Mouse (Mus musculus): ENCODE results near the gene Psrc1. TPM values are rescaled to one million over a fixed set of nuclear protein-coding genes. Genes with fewer than 3 reads are reported as not detected.
A peak's percentile ranks its signal among the peaks of the same experiment; 100 is the strongest.

Psrc1 gene
- polyA plus RNA-seq (2015; fragmentation: Nextera tagmentation; extraction: Ambion mirVana): 7.7 and 8.3 TPM in 2 replicates

- TF ChIP-seq CTCF (IDR thresholded peaks at IDR 0.05; ENCODE audit: low read depth) (peak; percentile 11; the same call in 1 of the 2 replicates), EP300 (optimal IDR thresholded peaks at IDR 0.05) (no peak)
- Histone ChIP-seq H3K9ac (ENCODE audit: low read length) (peak within 1 kb of the TSS; percentile 53), H3K27ac (replicated peaks) (0 out of 2 replicates have a peak within 1 kb of the TSS, but pooled peaks have one; percentile 40), H3K4me3 (ENCODE audit: low read depth, low read length) (peak within 1 kb of the TSS; percentile 70), H3K27me3 (ENCODE audit: control insufficient read depth, insufficient read depth, low read length) (no peaks in the 10 kb centered on the region), H3K4me1 (replicated peaks; ENCODE audit: control insufficient read depth, insufficient read depth) (peaks cover 6% of the 10 kb centered on the region; the same call in 1 of the 2 replicates), H3K4me2 (replicated peaks; ENCODE audit: low read depth) (peak within 1 kb of the TSS; percentile 61), H3K9me3 (ENCODE audit: control insufficient read depth, low read length) (no peaks in the 10 kb centered on the region), H3K36me3 (ENCODE audit: control insufficient read depth, insufficient read depth, low read length) (0 out of 2 replicates have a peak, but pooled peaks cover 2% of the 10 kb centered on the region)
- DNase-seq (ENCODE audit: low spot score) (peak; percentile 92), ATAC-seq (ENCODE audit: low FRiP score, low TSS enrichment) (peak; percentile 90)
- 2% methylated on average over 44 of the region's 44 CpGs for WGBS
Measured at GRCm38 (mm10) chr3:108383485-108384354, at the start of gene Psrc1. Psrc1 (plus strand) TSS chr3:108383839.

GRCm38 (mm10) chr3:108336878-108337277, 46.8 kb upstream of the Psrc1 start:
- H3K27ac ChIP-seq (replicated peaks): no peak overlapping the region
- WGBS: 95% methylated on average over 5 of the region's 5 CpGs
- DNase-seq (ENCODE audit: low spot score) (no peak), ATAC-seq (ENCODE audit: low FRiP score, low TSS enrichment) (no peak)
- no peak overlapping the region for H3K9ac ChIP-seq (ENCODE audit: low read length)
- H3K4me1 ChIP-seq (replicated peaks; ENCODE audit: control insufficient read depth, insufficient read depth): no peaks in the 10 kb centered on the region
- H3K27me3 ChIP-seq (ENCODE audit: control insufficient read depth, insufficient read depth, low read length): no peaks in the 10 kb centered on the region
- no peaks in the 10 kb centered on the region for H3K9me3 ChIP-seq (ENCODE audit: control insufficient read depth, low read length)
- TF ChIP-seq CTCF (IDR thresholded peaks at IDR 0.05; ENCODE audit: low read depth) (no peak), EP300 (optimal IDR thresholded peaks at IDR 0.05) (no peak)
- no peak overlapping the region for H3K4me2 ChIP-seq (replicated peaks; ENCODE audit: low read depth)
- H3K36me3 ChIP-seq (ENCODE audit: control insufficient read depth, insufficient read depth, low read length): peaks cover 24% of the 10 kb centered on the region
- H3K4me3 ChIP-seq (ENCODE audit: low read depth, low read length): no peak overlapping the region

DNA sequence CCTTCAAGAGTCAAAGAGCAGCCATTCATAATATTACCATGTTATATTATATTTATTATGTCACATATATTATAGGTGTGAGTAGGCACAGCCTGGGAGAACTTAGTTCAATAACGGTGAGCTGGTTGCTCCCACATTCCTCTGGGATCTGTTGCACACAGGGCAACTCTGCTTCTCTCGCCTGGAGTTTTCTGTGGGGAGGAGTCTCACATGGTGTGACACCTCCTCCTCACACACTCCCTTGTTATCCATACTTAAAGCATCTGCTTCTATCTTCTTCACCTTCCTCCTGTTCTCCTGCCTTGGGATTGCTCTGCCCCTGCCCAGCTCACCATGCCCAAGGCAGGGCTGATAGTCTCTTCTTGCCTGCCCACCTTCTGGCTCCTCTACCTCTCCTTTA, 42.6 kb upstream of the Psrc1 start:
- H3K4me2 ChIP-seq (replicated peaks; ENCODE audit: low read depth): no peak overlapping the region
- 78% methylated on average over 2 of the region's 2 CpGs for WGBS
- H3K36me3 ChIP-seq (ENCODE audit: control insufficient read depth, insufficient read depth, low read length): peaks cover 27% of the 10 kb centered on the region
- H3K4me1 ChIP-seq (replicated peaks; ENCODE audit: control insufficient read depth, insufficient read depth): no peaks in the 10 kb centered on the region
- H3K27me3 ChIP-seq (ENCODE audit: control insufficient read depth, insufficient read depth, low read length): no peaks in the 10 kb centered on the region
- DNase-seq (ENCODE audit: low spot score) (no peak), ATAC-seq (ENCODE audit: low FRiP score, low TSS enrichment) (no peak)
- H3K9me3 ChIP-seq (ENCODE audit: control insufficient read depth, low read length): no peaks in the 10 kb centered on the region
- H3K9ac ChIP-seq (ENCODE audit: low read length): no peak overlapping the region
- no peak for TF ChIP-seq CTCF (IDR thresholded peaks at IDR 0.05; ENCODE audit: low read depth)
- TF ChIP-seq EP300 (optimal IDR thresholded peaks at IDR 0.05): no peak
- no peak overlapping the region for H3K4me3 ChIP-seq (ENCODE audit: low read depth, low read length)
- no peak overlapping the region for H3K27ac ChIP-seq (replicated peaks)

DNA sequence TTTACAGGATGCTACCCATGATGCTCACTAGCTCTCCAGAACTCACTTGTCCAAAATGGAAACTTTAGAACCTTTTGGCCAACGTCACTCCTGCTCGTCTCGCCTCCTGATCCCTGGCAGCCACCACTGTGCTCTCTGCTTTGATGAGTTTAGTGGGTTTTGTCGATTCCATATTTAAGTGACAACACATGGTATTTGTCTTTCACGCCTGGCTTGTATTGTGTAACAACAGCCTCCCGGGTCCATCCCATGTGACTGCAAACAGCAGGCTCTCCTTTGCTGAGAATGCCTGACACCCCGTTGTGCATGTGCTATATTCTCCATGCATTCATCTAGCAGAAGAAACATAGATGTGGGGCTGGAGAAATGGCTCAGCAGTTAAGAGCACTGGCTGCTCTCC, 41.5 kb upstream of the Psrc1 start:
- H3K27ac ChIP-seq (replicated peaks): no peak overlapping the region
- no peak overlapping the region for H3K4me2 ChIP-seq (replicated peaks; ENCODE audit: low read depth)
- TF ChIP-seq EP300 (optimal IDR thresholded peaks at IDR 0.05) (no peak), CTCF (IDR thresholded peaks at IDR 0.05; ENCODE audit: low read depth) (no peak)
- no peaks in the 10 kb centered on the region for H3K9me3 ChIP-seq (ENCODE audit: control insufficient read depth, low read length)
- peaks cover 28% of the 10 kb centered on the region for H3K36me3 ChIP-seq (ENCODE audit: control insufficient read depth, insufficient read depth, low read length)
- 72% methylated on average over 7 of the region's 7 CpGs for WGBS
- DNase-seq (ENCODE audit: low spot score) (no peak), ATAC-seq (ENCODE audit: low FRiP score, low TSS enrichment) (no peak)
- H3K4me3 ChIP-seq (ENCODE audit: low read depth, low read length): no peak overlapping the region
- no peaks in the 10 kb centered on the region for H3K27me3 ChIP-seq (ENCODE audit: control insufficient read depth, insufficient read depth, low read length)
- no peak overlapping the region for H3K9ac ChIP-seq (ENCODE audit: low read length)
- no peaks in the 10 kb centered on the region for H3K4me1 ChIP-seq (replicated peaks; ENCODE audit: control insufficient read depth, insufficient read depth)

DNA sequence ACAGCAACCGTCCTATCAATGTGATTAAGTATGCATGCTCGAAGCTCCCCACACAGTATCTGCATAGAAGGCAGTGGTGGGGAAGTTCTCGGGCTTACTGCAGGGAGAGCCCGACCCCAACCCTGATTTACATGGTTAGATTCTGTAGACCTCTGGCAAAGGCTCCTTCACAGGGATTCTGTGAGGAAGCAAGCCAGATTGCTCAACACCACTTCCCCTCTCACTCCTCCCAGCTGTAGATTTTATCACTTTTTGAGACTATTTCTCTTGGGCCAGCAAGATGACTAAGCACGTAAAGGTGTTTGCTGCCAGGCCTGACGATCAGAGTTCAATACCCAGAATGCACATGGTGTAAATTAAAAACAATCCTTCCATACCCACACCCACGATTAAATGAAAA, 37.8 kb upstream of the Psrc1 start:
- H3K27ac ChIP-seq (replicated peaks): no peak overlapping the region
- ATAC-seq (ENCODE audit: low FRiP score, low TSS enrichment) (no peak), DNase-seq (ENCODE audit: low spot score) (no peak)
- H3K4me2 ChIP-seq (replicated peaks; ENCODE audit: low read depth): no peak overlapping the region
- WGBS: 78% methylated on average over 7 of the region's 7 CpGs
- H3K4me3 ChIP-seq (ENCODE audit: low read depth, low read length): no peak overlapping the region
- no peaks in the 10 kb centered on the region for H3K27me3 ChIP-seq (ENCODE audit: control insufficient read depth, insufficient read depth, low read length)
- H3K9ac ChIP-seq (ENCODE audit: low read length): no peak overlapping the region
- no peaks in the 10 kb centered on the region for H3K4me1 ChIP-seq (replicated peaks; ENCODE audit: control insufficient read depth, insufficient read depth)
- no peaks in the 10 kb centered on the region for H3K9me3 ChIP-seq (ENCODE audit: control insufficient read depth, low read length)
- H3K36me3 ChIP-seq (ENCODE audit: control insufficient read depth, insufficient read depth, low read length): peaks cover 18% of the 10 kb centered on the region
- no peak for TF ChIP-seq EP300 (optimal IDR thresholded peaks at IDR 0.05)
- no peak for TF ChIP-seq CTCF (IDR thresholded peaks at IDR 0.05; ENCODE audit: low read depth)

DNA sequence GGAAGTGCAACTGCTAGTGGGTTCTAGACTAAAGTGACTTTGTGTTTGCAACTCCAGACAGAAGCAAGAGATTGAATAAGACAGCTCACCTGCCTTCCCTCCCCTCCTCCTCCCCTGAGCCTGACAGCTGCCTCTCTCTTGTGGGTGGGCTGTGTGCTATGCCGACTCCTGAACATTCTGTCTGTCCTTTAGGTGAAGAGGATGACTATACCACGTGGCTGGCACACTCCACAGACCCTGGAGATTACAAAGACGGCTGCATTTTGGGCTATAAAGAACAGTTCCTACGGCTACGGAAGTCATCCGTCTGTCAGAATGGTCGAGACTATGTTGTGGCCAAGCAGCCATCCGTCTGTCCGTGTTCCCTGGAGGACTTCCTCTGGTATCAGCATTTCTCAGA, 35.3 kb upstream of the Psrc1 start:
- Histone ChIP-seq H3K4me3 (ENCODE audit: low read depth, low read length) (no peak overlapping the region), H3K9ac (ENCODE audit: low read length) (no peak overlapping the region), H3K27me3 (ENCODE audit: control insufficient read depth, insufficient read depth, low read length) (no peaks in the 10 kb centered on the region), H3K36me3 (ENCODE audit: control insufficient read depth, insufficient read depth, low read length) (peaks cover 14% of the 10 kb centered on the region), H3K4me1 (replicated peaks; ENCODE audit: control insufficient read depth, insufficient read depth) (no peaks in the 10 kb centered on the region), H3K27ac (replicated peaks) (no peak overlapping the region), H3K9me3 (ENCODE audit: control insufficient read depth, low read length) (no peaks in the 10 kb centered on the region), H3K4me2 (replicated peaks; ENCODE audit: low read depth) (no peak overlapping the region)
- 81% methylated on average over 9 of the region's 9 CpGs for WGBS
- no peak for DNase-seq (ENCODE audit: low spot score)
- no peak for ATAC-seq (ENCODE audit: low FRiP score, low TSS enrichment)
- TF ChIP-seq EP300 (optimal IDR thresholded peaks at IDR 0.05) (no peak), CTCF (IDR thresholded peaks at IDR 0.05; ENCODE audit: low read depth) (no peak)

All from stomach, postnatal 0 days (tissue).